In the genomic region with DNA sequence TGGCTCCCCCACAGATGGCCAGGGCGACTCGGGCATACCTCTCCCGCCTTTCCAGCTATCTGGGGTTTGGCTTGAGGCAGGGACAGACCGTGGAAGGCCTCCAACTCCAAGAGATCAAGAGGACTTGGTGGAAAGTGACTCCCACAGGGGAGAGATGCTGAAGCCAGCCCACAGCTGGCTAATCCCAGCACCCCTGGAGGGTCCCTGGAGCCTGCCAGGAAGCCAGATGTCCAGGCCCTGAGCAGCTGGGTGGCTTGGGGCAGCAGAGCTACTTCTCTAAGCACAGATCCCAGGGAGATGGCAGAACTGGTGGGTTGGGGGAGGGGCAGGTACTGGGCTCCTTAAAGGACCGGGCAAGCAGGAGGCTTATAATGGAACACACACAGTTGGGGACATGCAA, we compare ENCODE assay signal across 15 mouse cellular contexts. TPM values are rescaled to one million over a fixed set of nuclear protein-coding genes. Genes with fewer than 3 reads are reported as not detected.
DNase-seq lines count a peak whose midpoint lies in the region; ATAC-seq lines count a peak whose summit lies in the region.
"Had no signal": no experiment of that assay in that cellular context is flagged by ENCODE, and none has a peak within 500 bp of the region (broad histone marks: within the 10 kb centered on the region; RNA-seq: fewer than 3 reads in every experiment).

No protein-coding gene starts in this region.

- no peak overlapping the region for H3K4me3 ChIP-seq in forebrain, embryonic 10.5 days
- H3K4me3 ChIP-seq in forebrain, embryonic 12.5 days (replicated peaks) = no peak overlapping the region
- H3K4me3 ChIP-seq in kidney, embryonic 15.5 days (replicated peaks) = no peak overlapping the region
- no peak overlapping the region for H3K4me3 ChIP-seq in kidney, embryonic 14.5 days (ENCODE audit: low read length)
- H3K4me3 ChIP-seq in heart, embryonic 13.5 days = no peak overlapping the region
- no peak overlapping the region for H3K4me3 ChIP-seq in limb, embryonic 12.5 days (replicated peaks)
- H3K4me3 ChIP-seq: hindbrain, embryonic 15.5 days; midbrain, embryonic 15.5 days had no signal

- ATAC-seq in forebrain, embryonic 12.5 days (ENCODE audit: low FRiP score) = no peak
- no peak; the same call in 1 of the 2 replicates for ATAC-seq in kidney, embryonic 15.5 days (replicated peaks; ENCODE audit: low FRiP score)
- ATAC-seq in kidney, embryonic 14.5 days (ENCODE audit: low FRiP score, low TSS enrichment) = no peak
- no peak for ATAC-seq in heart, embryonic 13.5 days (ENCODE audit: extremely low read depth, insufficient number of reproducible peaks, low FRiP score, low TSS enrichment)
- no peak for ATAC-seq in limb, embryonic 12.5 days (ENCODE audit: insufficient number of reproducible peaks, insufficient read depth, low FRiP score, low TSS enrichment, low read depth)
- ATAC-seq: midbrain, embryonic 15.5 days had no signal

- peaks cover 58% of the 10 kb centered on the region for H3K4me1 ChIP-seq in forebrain, embryonic 10.5 days
- H3K4me1 ChIP-seq in forebrain, embryonic 12.5 days = peaks cover 24% of the 10 kb centered on the region
- H3K4me1 ChIP-seq in kidney, embryonic 15.5 days = peaks cover 41% of the 10 kb centered on the region
- peaks cover 5% of the 10 kb centered on the region; the same call in 1 of the 2 replicates for H3K4me1 ChIP-seq in kidney, embryonic 14.5 days (ENCODE audit: control insufficient read depth, insufficient read depth, low read length)
- H3K4me1 ChIP-seq in heart, embryonic 13.5 days = peaks cover 75% of the 10 kb centered on the region
- H3K4me1 ChIP-seq in limb, embryonic 12.5 days (replicated peaks) = peaks cover 59% of the 10 kb centered on the region

- no peaks in the 10 kb centered on the region for H3K9me3 ChIP-seq in forebrain, embryonic 10.5 days
- H3K9me3 ChIP-seq in forebrain, embryonic 12.5 days = no peaks in the 10 kb centered on the region
- H3K9me3 ChIP-seq in kidney, embryonic 15.5 days (replicated peaks) = no peaks in the 10 kb centered on the region
- H3K9me3 ChIP-seq in kidney, embryonic 14.5 days (ENCODE audit: control insufficient read depth, low read length) = no peaks in the 10 kb centered on the region
- no peaks in the 10 kb centered on the region for H3K9me3 ChIP-seq in heart, embryonic 13.5 days
- no peaks in the 10 kb centered on the region for H3K9me3 ChIP-seq in limb, embryonic 12.5 days
- H3K9me3 ChIP-seq: hindbrain, embryonic 15.5 days; midbrain, embryonic 15.5 days had no signal

- 43% methylated on average over 5 of the region's 5 CpGs for WGBS in forebrain, embryonic 10.5 days
- WGBS in forebrain, embryonic 12.5 days = 33% methylated on average over 5 of the region's 5 CpGs
- WGBS in kidney, embryonic 15.5 days = 52% methylated on average over 5 of the region's 5 CpGs
- 57% methylated on average over 5 of the region's 5 CpGs for WGBS in kidney, embryonic 14.5 days
- WGBS in heart, embryonic 13.5 days = 24% methylated on average over 5 of the region's 5 CpGs
- WGBS in limb, embryonic 12.5 days = 38% methylated on average over 5 of the region's 5 CpGs

- H3K4me2 ChIP-seq in forebrain, embryonic 12.5 days = no peak overlapping the region
- H3K4me2 ChIP-seq in kidney, embryonic 15.5 days = no peak overlapping the region
- no peak overlapping the region for H3K4me2 ChIP-seq in kidney, embryonic 14.5 days (replicated peaks; ENCODE audit: low read depth, low read length)
- H3K4me2 ChIP-seq in heart, embryonic 13.5 days = no peak overlapping the region
- H3K4me2 ChIP-seq in limb, embryonic 12.5 days = no peak overlapping the region
- H3K4me2 ChIP-seq: hindbrain, embryonic 15.5 days; liver, embryonic 11.5 days; midbrain, embryonic 15.5 days had no signal

- H3K27ac ChIP-seq in forebrain, embryonic 10.5 days = peak overlapping the region; percentile 40; the same call in 1 of the 2 replicates
- H3K27ac ChIP-seq in forebrain, embryonic 12.5 days = no peak overlapping the region
- H3K27ac ChIP-seq in kidney, embryonic 15.5 days = 0 out of 2 replicates have a peak overlapping the region, but pooled peaks have one; percentile 15
- no peak overlapping the region; the same call in 1 of the 2 replicates for H3K27ac ChIP-seq in kidney, embryonic 14.5 days (ENCODE audit: low read depth, low read length)
- peak overlapping the region; percentile 78 for H3K27ac ChIP-seq in heart, embryonic 13.5 days (replicated peaks)
- peak overlapping the region; percentile 53; the same call in 1 of the 2 replicates for H3K27ac ChIP-seq in limb, embryonic 12.5 days
- H3K27ac ChIP-seq: hindbrain, embryonic 15.5 days; midbrain, embryonic 15.5 days had no signal

- H3K27me3 ChIP-seq in forebrain, embryonic 10.5 days (ENCODE audit: poor library complexity, severe bottlenecking) = no peaks in the 10 kb centered on the region
- H3K27me3 ChIP-seq in forebrain, embryonic 12.5 days = no peaks in the 10 kb centered on the region
- H3K27me3 ChIP-seq in kidney, embryonic 15.5 days = no peaks in the 10 kb centered on the region
- H3K27me3 ChIP-seq in kidney, embryonic 14.5 days (ENCODE audit: control insufficient read depth, insufficient read depth, low read length) = no peaks in the 10 kb centered on the region
- no peaks in the 10 kb centered on the region for H3K27me3 ChIP-seq in heart, embryonic 13.5 days (replicated peaks)
- no peaks in the 10 kb centered on the region for H3K27me3 ChIP-seq in limb, embryonic 12.5 days
- H3K27me3 ChIP-seq: hindbrain, embryonic 15.5 days; midbrain, embryonic 15.5 days had no signal

- no peak for DNase-seq in forebrain, embryonic 10.5 days (ENCODE audit: extremely low spot score, low spot score)
- DNase-seq in cerebellum, postnatal 25 days = no peak
- no peak for DNase-seq in ovary, postnatal 36 days (ENCODE audit: low spot score)
- DNase-seq: layer of hippocampus, postnatal 36 days; lung, postnatal 36 days; right cerebral cortex, adult 18-20 months; thymus, adult 2 months had no signal

- no peak overlapping the region for H3K9ac ChIP-seq in forebrain, embryonic 12.5 days
- no peak overlapping the region for H3K9ac ChIP-seq in kidney, embryonic 15.5 days
- H3K9ac ChIP-seq in kidney, embryonic 14.5 days (ENCODE audit: low read depth, low read length) = no peak overlapping the region
- peak overlapping the region; percentile 34 for H3K9ac ChIP-seq in heart, embryonic 13.5 days
- 0 out of 2 replicates have a peak overlapping the region, but pooled peaks have one; percentile 40 for H3K9ac ChIP-seq in limb, embryonic 12.5 days (replicated peaks)
- H3K9ac ChIP-seq: hindbrain, embryonic 15.5 days; midbrain, embryonic 15.5 days had no signal

- H3K36me3 ChIP-seq in forebrain, embryonic 10.5 days (replicated peaks) = peaks cover 27% of the 10 kb centered on the region
- H3K36me3 ChIP-seq in forebrain, embryonic 12.5 days (replicated peaks) = no peaks in the 10 kb centered on the region
- H3K36me3 ChIP-seq in kidney, embryonic 15.5 days = peaks cover 11% of the 10 kb centered on the region
- no peaks in the 10 kb centered on the region for H3K36me3 ChIP-seq in kidney, embryonic 14.5 days (ENCODE audit: control insufficient read depth, insufficient read depth, low read length)
- H3K36me3 ChIP-seq in heart, embryonic 13.5 days = peaks cover 23% of the 10 kb centered on the region
- H3K36me3 ChIP-seq in limb, embryonic 12.5 days = peaks cover 30% of the 10 kb centered on the region
- H3K36me3 ChIP-seq: hindbrain, embryonic 15.5 days; midbrain, embryonic 15.5 days had no signal

RNA-seq across cellular contexts. Expression of a gene that starts 28.4 kb away (rescaled TPM):
- polyA plus RNA-seq in forebrain, embryonic 10.5 days (2016; fragmentation: Nextera tagmentation; extraction: Ambion mirVana) = 21.2 and 21.4 TPM in 2 replicates
- polyA plus RNA-seq in forebrain, embryonic 12.5 days (2016; fragmentation: Nextera tagmentation; extraction: Ambion mirVana) = 9.5 and 13.2 TPM in 2 replicates
- polyA plus RNA-seq in kidney, embryonic 15.5 days (2015; fragmentation: Nextera tagmentation; extraction: Ambion mirVana) = 43.0 and 46.3 TPM in 2 replicates
- polyA plus RNA-seq in kidney, embryonic 14.5 days (2014; fragmentation: Nextera tagmentation; extraction: Ambion mirVana) = 49.3 and 54.2 TPM in 2 replicates
- polyA plus RNA-seq in heart, embryonic 13.5 days (2015; fragmentation: Nextera tagmentation; extraction: Ambion mirVana) = 40.3 and 46.5 TPM in 2 replicates
- 31.4 and 31.9 TPM in 2 replicates for polyA plus RNA-seq in limb, embryonic 12.5 days (2016; fragmentation: Nextera tagmentation; extraction: Ambion mirVana)

Comparison
In these comparisons a context has a peak if more than half of its experiments do, and no peak if none do; other contexts are left out.
1. H3K27ac ChIP-seq: peak in forebrain, embryonic 10.5 days (single experiment), kidney, embryonic 15.5 days (single experiment), heart, embryonic 13.5 days (single experiment) and limb, embryonic 12.5 days (single experiment); none in forebrain, embryonic 12.5 days (single experiment) and kidney, embryonic 14.5 days (single experiment).
2. H3K9ac ChIP-seq: peak in heart, embryonic 13.5 days (single experiment) and limb, embryonic 12.5 days (single experiment); none in forebrain, embryonic 12.5 days (single experiment), kidney, embryonic 15.5 days (single experiment) and kidney, embryonic 14.5 days (single experiment).